Mouse (Mus musculus) liver, embryonic 14.5 days (tissue): ENCODE results near the gene Actn4. TPM values are rescaled to one million over a fixed set of nuclear protein-coding genes. Genes with fewer than 3 reads are reported as not detected.

Source experiments
- ATAC-seq: fragments of 200-750 bp; cut with Nextera tagmentation; 2 replicates; pipeline ENCODE4 v1.8.0; 2017; ENCODE audit warnings: moderate number of reproducible peaks, mild to moderate bottlenecking, moderate library complexity; ENCODE audit not compliant: insufficient read depth
- DNase-seq, 3 experiments: peaks; one replicate each; pipeline ENCODE4 v3.0.0-alpha.2; 2012 to 2013; ENCODE audit warnings: low read depth in 3 of 3, low spot score in 3 of 3
- H3K27ac ChIP-seq: fragments of 300-500 bp; sonication (generic); 2 replicates; pipeline ENCODE4 v1.5.1; 2014; ENCODE audit warnings: moderate library complexity, mild to moderate bottlenecking, control low read depth, inconsistent platforms
- H3K27me3 ChIP-seq: fragments of 300-500 bp; sonication (generic); 2 replicates; pipeline ENCODE4 v1.6.1; 2014; ENCODE audit warnings: mild to moderate bottlenecking, low read length, moderate library complexity; ENCODE audit not compliant: control insufficient read depth, insufficient read depth
- H3K36me3 ChIP-seq: fragments of 300-500 bp; sonication (generic); replicated peaks from 2 replicates; pipeline ENCODE4 v1.6.1; 2014; ENCODE audit warnings: low read depth; ENCODE audit not compliant: control insufficient read depth, insufficient read depth
- H3K4me1 ChIP-seq, 2 experiments: fragments of 200-500 bp in 1 of 2; fragments of 300-500 bp in 1 of 2; sonication (generic) in 1 of 2; replicated peaks; 2 replicates each; pipeline ENCODE4 v1.6.1; 2012 to 2014; ENCODE audit warnings: antibody characterized with exemption in 1 of 2, inconsistent platforms in 1 of 2, low read length in 1 of 2; ENCODE audit not compliant: control insufficient read depth in 2 of 2, insufficient read depth in 2 of 2
- H3K4me2 ChIP-seq: fragments of 300-500 bp; sonication (generic); 2 replicates; pipeline ENCODE4 v1.6.1; 2014; ENCODE audit warnings: low read depth, mild to moderate bottlenecking, control low read depth, moderate library complexity
- H3K4me3 ChIP-seq, 2 experiments: fragments of 200-500 bp in 1 of 2; fragments of 300-500 bp in 1 of 2; sonication (generic) in 1 of 2; 2 replicates each; pipeline ENCODE4 v1.5.1; 2012 to 2014; ENCODE audit warnings: low read depth in 2 of 2, low read length in 2 of 2, mild to moderate bottlenecking in 2 of 2, control low read depth in 1 of 2, inconsistent platforms in 1 of 2, moderate library complexity in 1 of 2; ENCODE audit not compliant: insufficient read depth in 1 of 2
- H3K9ac ChIP-seq: fragments of 300-500 bp; sonication (generic); replicated peaks from 2 replicates; pipeline ENCODE4 v1.6.1; 2014; ENCODE audit warnings: mild to moderate bottlenecking, control low read depth, moderate library complexity
- H3K9me3 ChIP-seq: fragments of 300-500 bp; sonication (generic); 2 replicates; pipeline ENCODE4 v1.6.1; 2016; ENCODE audit warnings: low read length, mixed read lengths; ENCODE audit not compliant: control insufficient read depth
- CTCF ChIP-seq: IDR thresholded peaks from 2 replicates; pipeline ENCODE4 v1.5.1; 2016; ENCODE audit warnings: antibody characterized with exemption, low read depth, control low read depth
- EP300 ChIP-seq: IDR thresholded peaks from 2 replicates; pipeline ENCODE4 v1.6.1; 2016; ENCODE audit warnings: antibody characterized with exemption, low read depth
- WGBS: fragments of 180-500 bp; shearing (Covaris S2); extraction: QIAGEN DNeasy Blood & Tissue Kit; methylation state at CpG from one replicate; pipeline ENCODE4 v1.1.7; 2014; ENCODE audit not compliant: insufficient replicate concordance; 5-methylcytosine and 5-hydroxymethylcytosine counted together
- polyA plus RNA-seq, 2 experiments: library from polyadenylated mRNA; depleted of rRNA in 1 of 2; stranded (reverse) in 1 of 2; unstranded in 1 of 2; fragments of >200 nt; fragmentation: Nextera tagmentation in 1 of 2; extraction: Ambion mirVana in 1 of 2; gene quantifications; 2 replicates each; pipeline versions ENCODE4 v1.2.1 to v1.2.3; 2012 to 2014

Gene Actn4
- polyA plus RNA-seq, 2 experiments = 80.4 to 94.5 TPM

DNA sequence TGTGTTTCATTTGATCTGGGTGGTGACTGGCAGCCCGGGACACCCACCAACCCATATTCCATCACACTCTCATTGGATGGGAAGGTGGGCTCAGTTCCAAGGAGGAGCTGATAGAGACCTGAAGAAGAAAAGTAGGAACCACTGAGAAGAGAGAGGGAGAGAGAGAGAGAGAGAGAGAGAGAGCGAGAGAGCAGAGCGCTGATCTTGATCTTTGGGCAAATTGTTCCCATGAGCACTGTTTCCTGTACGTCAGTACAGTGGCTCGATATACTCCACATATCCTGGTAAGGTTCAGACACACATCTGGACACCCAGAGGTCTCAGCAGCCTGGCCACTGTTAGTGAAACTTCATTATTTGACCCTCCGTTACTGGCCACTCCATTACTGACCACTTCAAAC is 98.6 kb downstream of the Actn4 start, which contains the start of gene Lgals7:
Lgals7 (plus strand) TSS at position 314 of the 400 bp plus-strand sequence.
- 61% methylated on average over 6 of the region's 6 CpGs for WGBS
- no peak within 1 kb of the TSS for H3K9ac ChIP-seq

DNA sequence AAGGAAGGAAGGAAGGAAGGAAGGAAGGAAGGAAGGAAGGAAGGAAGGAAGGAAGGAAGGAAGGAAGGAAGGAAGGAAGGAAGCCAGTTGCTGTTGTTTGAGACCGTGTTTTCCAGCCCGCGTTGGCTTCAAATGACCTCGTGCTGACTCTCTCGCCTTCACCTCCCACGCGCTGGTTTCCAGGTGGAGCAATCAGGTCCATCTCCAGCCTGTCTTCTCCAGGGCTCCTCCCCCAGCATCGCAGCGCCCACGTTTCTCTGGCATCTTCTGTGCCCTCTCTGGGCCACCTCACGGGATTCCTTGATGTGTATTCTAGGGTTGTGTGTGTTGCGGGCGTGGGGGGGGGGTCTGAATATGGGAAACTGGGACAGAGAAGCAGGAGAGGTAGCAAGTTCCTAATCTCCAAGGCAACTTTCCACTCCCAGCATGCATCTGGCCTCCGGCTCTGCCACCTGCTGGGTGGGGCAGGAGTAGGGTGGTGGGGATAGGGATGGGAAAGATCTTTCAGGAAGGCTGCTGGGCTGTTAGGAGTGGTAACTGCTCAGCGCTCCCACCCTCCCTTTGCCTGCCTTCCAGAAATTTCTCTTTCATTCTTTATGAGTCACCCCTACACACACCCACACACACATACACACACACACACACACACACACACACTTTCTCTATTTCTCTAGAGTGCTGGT is 99.2 kb downstream of the Actn4 start:
- Histone ChIP-seq H3K4me1 (peaks cover 0 to 12% of the 10 kb centered on the region in 2 experiments; a peak in 3 of 4 replicates), H3K9ac (no peak overlapping the region), H3K27me3 (no peaks in the 10 kb centered on the region), H3K27ac (no peak overlapping the region), H3K4me2 (no peak overlapping the region), H3K36me3 (no peaks in the 10 kb centered on the region), H3K4me3 (no peak overlapping the region), H3K9me3 (no peaks in the 10 kb centered on the region; the same call in 1 of the 2 replicates)
- TF ChIP-seq CTCF (no peak), EP300 (no peak)
- ATAC-seq (no peak), DNase-seq (no peak)
- WGBS = 74% methylated on average over 15 of the region's 15 CpGs

More for the DNA sequence above, 98.6 kb downstream of the Actn4 start, which contains the start of gene Lgals7:
- H3K4me2 ChIP-seq = no peak within 1 kb of the TSS
- no peak for ATAC-seq
- no peaks in the 10 kb centered on the region; the same call in 1 of the 2 replicates for H3K9me3 ChIP-seq
- H3K27me3 ChIP-seq = no peaks in the 10 kb centered on the region
- H3K36me3 ChIP-seq = no peaks in the 10 kb centered on the region
- no peak for TF ChIP-seq EP300
- no peak for TF ChIP-seq CTCF
- H3K27ac ChIP-seq = no peak within 1 kb of the TSS
- DNase-seq = no peak
- peaks cover 0 to 12% of the 10 kb centered on the region in 2 experiments; a peak in 3 of 4 replicates for H3K4me1 ChIP-seq
- no peak within 1 kb of the TSS for H3K4me3 ChIP-seq

DNA sequence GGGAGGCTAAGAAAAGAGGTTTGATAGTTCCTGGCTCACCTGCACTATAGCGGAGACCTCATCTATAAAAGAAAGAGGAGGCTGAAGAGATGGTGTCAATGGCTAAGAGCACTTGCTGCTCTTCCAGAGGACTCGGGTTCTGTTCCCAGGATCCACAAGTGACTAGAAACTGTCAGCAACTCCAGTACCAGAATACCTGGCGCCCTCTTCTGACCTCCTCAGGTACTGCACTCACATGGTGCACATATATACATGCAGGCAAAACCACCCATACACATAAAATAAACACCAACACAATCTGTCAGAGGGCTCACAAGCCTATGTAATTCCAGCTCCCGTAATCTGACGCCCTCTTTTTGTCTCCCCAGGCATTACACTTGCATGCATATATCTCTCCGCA is 101.2 kb downstream of the Actn4 start:
- H3K36me3 ChIP-seq = no peaks in the 10 kb centered on the region

GRCm38 (mm10) chr7:28859953-28860352 is 102.2 kb downstream of the Actn4 start:
- Histone ChIP-seq H3K9me3 (no peaks in the 10 kb centered on the region; the same call in 1 of the 2 replicates), H3K4me3 (no peak overlapping the region), H3K27me3 (no peaks in the 10 kb centered on the region), H3K9ac (no peak overlapping the region), H3K36me3 (no peaks in the 10 kb centered on the region), H3K4me1 (peaks cover 0 to 2% of the 10 kb centered on the region in 2 experiments; a peak in 2 of 4 replicates), H3K27ac (no peak overlapping the region), H3K4me2 (no peak overlapping the region)
- no peak for TF ChIP-seq EP300
- TF ChIP-seq CTCF = no peak
- ATAC-seq = no peak
- WGBS = 81% methylated on average over 2 of the region's 2 CpGs
- DNase-seq = no peak

More for the DNA sequence above, 101.2 kb downstream of the Actn4 start:
- 82% methylated on average over 6 of the region's 6 CpGs for WGBS
- Histone ChIP-seq H3K4me2 (no peak overlapping the region), H3K27ac (no peak overlapping the region), H3K27me3 (no peaks in the 10 kb centered on the region), H3K4me1 (peaks cover 0 to 8% of the 10 kb centered on the region in 2 experiments; a peak in 2 of 4 replicates), H3K4me3 (no peak overlapping the region), H3K9me3 (no peaks in the 10 kb centered on the region; the same call in 1 of the 2 replicates), H3K9ac (no peak overlapping the region)
- DNase-seq (no peak), ATAC-seq (no peak)
- TF ChIP-seq EP300 (no peak), CTCF (peak; percentile 56)

DNA sequence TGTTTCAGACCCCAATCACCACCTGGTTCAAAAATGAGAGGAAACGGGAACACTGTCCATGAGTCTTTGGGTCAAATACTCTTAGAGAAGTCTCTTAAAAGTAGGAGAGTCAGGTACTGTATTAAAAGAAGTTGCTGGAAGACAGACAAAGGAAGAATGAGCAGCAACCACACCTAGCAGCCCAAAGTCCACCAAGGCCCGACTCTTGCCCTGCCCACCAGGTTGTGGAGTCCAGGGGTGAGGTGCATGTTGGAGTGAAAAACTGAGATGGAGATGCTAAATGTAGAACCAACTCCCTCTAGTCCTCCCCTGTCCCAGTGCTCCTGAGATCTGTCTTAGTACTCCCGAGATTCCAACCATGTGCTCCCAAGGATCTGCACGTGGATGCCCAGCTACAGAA is 111.5 kb downstream of the Actn4 start:
- H3K9me3 ChIP-seq = no peaks in the 10 kb centered on the region
- H3K27me3 ChIP-seq = no peaks in the 10 kb centered on the region
- no peak overlapping the region for H3K4me3 ChIP-seq
- H3K27ac ChIP-seq = no peak overlapping the region
- no peaks in the 10 kb centered on the region for H3K36me3 ChIP-seq
- no peak overlapping the region for H3K4me2 ChIP-seq
- H3K4me1 ChIP-seq = no peaks in the 10 kb centered on the region
- DNase-seq = no peak
- ATAC-seq = no peak
- TF ChIP-seq EP300 (no peak), CTCF (no peak)
- WGBS = 48% methylated on average over 4 of the region's 4 CpGs
- H3K9ac ChIP-seq = no peak overlapping the region
